In genomic region chr6:30547274-30547645, GRCm38 (mm10) we compare ENCODE assay signal across 8 mouse cellular contexts. TPM values are rescaled to one million over a fixed set of nuclear protein-coding genes. Genes with fewer than 3 reads are reported as not detected.
DNase-seq lines count a peak whose midpoint lies in the region; ATAC-seq lines count a peak whose summit lies in the region.

No protein-coding gene starts in this region.

- H3K36me3 ChIP-seq in forebrain, embryonic 16.5 days (ENCODE audit: control insufficient read depth, insufficient read depth), result no peaks in the 10 kb centered on the region
- no peaks in the 10 kb centered on the region for H3K36me3 ChIP-seq in liver, embryonic 11.5 days (ENCODE audit: control insufficient read depth, insufficient read depth, low read length)

- 0% methylated on average over 15 of the region's 17 CpGs for WGBS in forebrain, embryonic 16.5 days
- 1% methylated on average over 17 of the region's 17 CpGs for WGBS in liver, embryonic 11.5 days

- H3K9ac ChIP-seq in forebrain, embryonic 16.5 days (replicated peaks; ENCODE audit: low read depth, low read length), result peak overlapping the region; percentile 61
- no peak overlapping the region for H3K9ac ChIP-seq in liver, embryonic 11.5 days (ENCODE audit: low read depth, low read length)

- H3K4me3 ChIP-seq in forebrain, embryonic 16.5 days (replicated peaks; ENCODE audit: low read length), result peak overlapping the region; percentile 35
- peak overlapping the region; percentile 30 for H3K4me3 ChIP-seq in liver, embryonic 11.5 days (ENCODE audit: low read depth, low read length)

- H3K27ac ChIP-seq in forebrain, embryonic 16.5 days (ENCODE audit: low read length), result peak overlapping the region; percentile 93
- peak overlapping the region; percentile 60 for H3K27ac ChIP-seq in liver, embryonic 11.5 days (ENCODE audit: low read depth, low read length)

- peak overlapping the region; percentile 63 for H3K4me2 ChIP-seq in forebrain, embryonic 16.5 days (ENCODE audit: low read length)
- peak overlapping the region; percentile 61 for H3K4me2 ChIP-seq in liver, embryonic 11.5 days

- peak; percentile 73 for DNase-seq in left cerebral cortex, postnatal 4 days
- DNase-seq in left cerebral cortex, adult 11 months (ENCODE audit: low spot score), result no peak
- DNase-seq in cerebellum, adult 18-20 months, result peak; percentile 58 to 65
- DNase-seq in liver, embryonic 11.5 days (ENCODE audit: low spot score), result peak; percentile 49
- peak; percentile 60 for DNase-seq in retina, embryonic 14.5 days (ENCODE audit: low spot score)
- no peak for DNase-seq in frontal cortex, postnatal 14 days (ENCODE audit: low spot score in 2 of 2)
- DNase-seq in left cerebral cortex, adult 8-10 months (ENCODE audit: low spot score in 2 of 2), result no peak

- no peaks in the 10 kb centered on the region; the same call in 1 of the 2 replicates for H3K9me3 ChIP-seq in forebrain, embryonic 16.5 days (ENCODE audit: control insufficient read depth, low read length)
- H3K9me3 ChIP-seq in liver, embryonic 11.5 days (ENCODE audit: control insufficient read depth, low read length), result no peaks in the 10 kb centered on the region

- H3K4me1 ChIP-seq in forebrain, embryonic 16.5 days (replicated peaks; ENCODE audit: control insufficient read depth, insufficient read depth, low read length), result peaks cover 48% of the 10 kb centered on the region
- H3K4me1 ChIP-seq in liver, embryonic 11.5 days (replicated peaks; ENCODE audit: control insufficient read depth, insufficient read depth, low read length), result peaks cover 18% of the 10 kb centered on the region

- peak; percentile 56; the same call in 1 of the 2 replicates for ATAC-seq in forebrain, embryonic 16.5 days
- no peak for ATAC-seq in liver, embryonic 11.5 days (replicated peaks; ENCODE audit: low FRiP score)

- intact Hi-C loops in left cerebral cortex, postnatal 4 days (cut with DNase I), result loop anchor here (10.0 kb wide), 1 partner anchor 72 kb away; no protein-coding TSS in a partner anchor

- no peaks in the 10 kb centered on the region for H3K27me3 ChIP-seq in forebrain, embryonic 16.5 days (replicated peaks; ENCODE audit: control insufficient read depth, insufficient read depth, low read length)
- peaks cover 49% of the 10 kb centered on the region for H3K27me3 ChIP-seq in liver, embryonic 11.5 days (replicated peaks; ENCODE audit: control insufficient read depth, insufficient read depth, low read length)

RNA-seq across cellular contexts. Expression of gene Cpa2, which starts 5.9 kb away (rescaled TPM):
- 1 to 10 TPM; 4.2 to 4.7 TPM for total RNA-seq in left cerebral cortex, postnatal 4 days (2021)
- 2.4 and 5.1 TPM in 2 replicates for polyA plus RNA-seq in forebrain, embryonic 16.5 days (2015; fragmentation: Nextera tagmentation; extraction: Ambion mirVana)
- 1.7 and 1.9 TPM in 2 replicates for polyA plus RNA-seq in liver, embryonic 11.5 days (2014; fragmentation: Nextera tagmentation; extraction: Ambion mirVana)
- 1 to 10 TPM; 1.2 to 4.0 (median 2.1) TPM for total RNA-seq in left cerebral cortex, adult 8-10 months (2022)

RNA-seq across cellular contexts. Expression of gene Cpa4, which starts 20.9 kb away (rescaled TPM):
- under 1 TPM in 1 of 2 experiments, not detected in 1; 0.24 TPM for total RNA-seq in left cerebral cortex, postnatal 4 days (2021)
- 1.0 and 1.6 TPM in 2 replicates for polyA plus RNA-seq in forebrain, embryonic 16.5 days (2015; fragmentation: Nextera tagmentation; extraction: Ambion mirVana)
- 0.44 and 0.45 TPM in 2 replicates for polyA plus RNA-seq in liver, embryonic 11.5 days (2014; fragmentation: Nextera tagmentation; extraction: Ambion mirVana)
- total RNA-seq in left cerebral cortex, adult 8-10 months (2022), result under 1 TPM; 0.17 to 0.39 (median 0.18) TPM

RNA-seq across cellular contexts. Expression of gene Ssmem1, which starts 37.6 kb away (rescaled TPM):
- total RNA-seq in left cerebral cortex, postnatal 4 days (2021), result 1 to 10 TPM in 1 of 2 experiments, under 1 TPM in 1; 0.56 to 1.2 TPM
- polyA plus RNA-seq in forebrain, embryonic 16.5 days (2015; fragmentation: Nextera tagmentation; extraction: Ambion mirVana), result not detected in 2 replicates
- polyA plus RNA-seq in liver, embryonic 11.5 days (2014; fragmentation: Nextera tagmentation; extraction: Ambion mirVana), result 0.18 TPM in 1 of 2 replicates, not detected in the other
- 1 to 10 TPM in 1 of 4 experiments, under 1 TPM in 3; 0.58 to 1.1 (median 0.86) TPM for total RNA-seq in left cerebral cortex, adult 8-10 months (2022)

RNA-seq across cellular contexts. Expression of gene Tmem209, which starts 37.7 kb away (rescaled TPM):
- total RNA-seq in left cerebral cortex, postnatal 4 days (2021), result 10 to 100 TPM; 17.7 to 19.7 TPM
- 34.4 and 34.8 TPM in 2 replicates for polyA plus RNA-seq in forebrain, embryonic 16.5 days (2015; fragmentation: Nextera tagmentation; extraction: Ambion mirVana)
- polyA plus RNA-seq in liver, embryonic 11.5 days (2014; fragmentation: Nextera tagmentation; extraction: Ambion mirVana), result 44.2 and 49.2 TPM in 2 replicates
- total RNA-seq in left cerebral cortex, adult 8-10 months (2022), result 10 to 100 TPM; 22.8 to 25.2 (median 24.0) TPM

Comparison
In these comparisons a context has a peak if more than half of its experiments do, and no peak if none do; other contexts are left out.
1. DNase-seq: peak in left cerebral cortex, postnatal 4 days (single experiment), cerebellum, adult 18-20 months (2 of 2), liver, embryonic 11.5 days (single experiment) and retina, embryonic 14.5 days (single experiment); none in left cerebral cortex, adult 11 months (single experiment), frontal cortex, postnatal 14 days (0 of 2) and left cerebral cortex, adult 8-10 months (0 of 2).